Mouse (Mus musculus) neural tube, embryonic 12.5 days (tissue): ENCODE measurements around the gene Pvr. TPM values are rescaled to one million over a fixed set of nuclear protein-coding genes. Genes with fewer than 3 reads are reported as not detected.
"Not testable (repeated sequence)": the region's sequence is repeated elsewhere in the genome, so short reads cannot be mapped to it uniquely, and the experiment has no call there.

Experiments used
- ATAC-seq: fragments of 200-750 bp; cut with Nextera tagmentation; 2 replicates; pipeline ENCODE4 v1.8.0; 2017; ENCODE audit warnings: low read depth, mild to moderate bottlenecking, moderate TSS enrichment, moderate library complexity; ENCODE audit not compliant: low FRiP score
- H3K27ac ChIP-seq: fragments of 300-500 bp; sonication (generic); 2 replicates; pipeline ENCODE4 v1.5.1; 2016
- H3K27me3 ChIP-seq: fragments of 300-500 bp; sonication (generic); replicated peaks from 2 replicates; pipeline ENCODE4 v1.6.1; 2016; ENCODE audit warnings: mild to moderate bottlenecking
- H3K36me3 ChIP-seq: fragments of 300-500 bp; sonication (generic); 2 replicates; pipeline ENCODE4 v1.6.1; 2016; ENCODE audit warnings: mild to moderate bottlenecking
- H3K4me1 ChIP-seq: fragments of 300-500 bp; sonication (generic); 2 replicates; pipeline ENCODE4 v1.6.1; 2016
- H3K4me2 ChIP-seq: fragments of 300-500 bp; sonication (generic); replicated peaks from 2 replicates; pipeline ENCODE4 v1.6.1; 2016; ENCODE audit warnings: mild to moderate bottlenecking
- H3K4me3 ChIP-seq: fragments of 300-500 bp; sonication (generic); 2 replicates; pipeline ENCODE4 v1.5.1; 2016
- H3K9ac ChIP-seq: fragments of 300-500 bp; sonication (generic); 2 replicates; pipeline ENCODE4 v1.6.1; 2016; ENCODE audit warnings: mild to moderate bottlenecking
- H3K9me3 ChIP-seq: fragments of 300-500 bp; sonication (generic); 2 replicates; pipeline ENCODE4 v1.6.1; 2016; ENCODE audit warnings: mild to moderate bottlenecking
- WGBS: fragments of 180-500 bp; shearing (Covaris S2); methylation state at CpG from one replicate; pipeline ENCODE4 v1.1.7; 2016; 5-methylcytosine and 5-hydroxymethylcytosine counted together
- polyA plus RNA-seq: library from polyadenylated mRNA; unstranded; fragments of >200 nt; fragmentation: Nextera tagmentation; extraction: Ambion mirVana; gene quantifications from 2 replicates; pipeline ENCODE4 v1.2.1, GENCODE M21; 2016

Pvr gene
- polyA plus RNA-seq, 1 experiment from 2014 or later, result 5.9 TPM

GRCm38 (mm10) chr7:19930481-19930880 lies 9.5 kb upstream of the Pvr start:
- not testable (repeated sequence) for H3K4me1 ChIP-seq, H3K4me2 ChIP-seq, ATAC-seq, H3K9ac ChIP-seq, H3K27ac ChIP-seq, H3K4me3 ChIP-seq, H3K27me3 ChIP-seq, H3K9me3 ChIP-seq, H3K36me3 ChIP-seq
- 81% methylated on average over 6 of the region's 6 CpGs for WGBS

- Histone ChIP-seq H3K4me1 (peaks cover 4% of the 10 kb centered on the region; the same call in 1 of the 2 replicates), H3K36me3 (no peaks in the 10 kb centered on the region), H3K9me3 (no peaks in the 10 kb centered on the region), H3K4me3 (no peak overlapping the region), H3K9ac (no peak overlapping the region), H3K4me2 (no peak overlapping the region), H3K27ac (no peak overlapping the region), H3K27me3 (no peaks in the 10 kb centered on the region)
- ATAC-seq, result no peak
- WGBS, result 51% methylated on average over 5 of the region's 5 CpGs
Measured at GRCm38 (mm10) chr7:19928486-19928885, 7.5 kb upstream of the Pvr start.

- Histone ChIP-seq H3K9me3 (no peaks in the 10 kb centered on the region), H3K27me3 (no peaks in the 10 kb centered on the region), H3K36me3 (no peaks in the 10 kb centered on the region), H3K4me2 (no peak overlapping the region), H3K9ac (no peak overlapping the region), H3K4me3 (no peak overlapping the region), H3K27ac (no peak overlapping the region), H3K4me1 (no peaks in the 10 kb centered on the region)
- no peak for ATAC-seq
- WGBS, result 77% methylated on average over 2 of the region's 2 CpGs
Measured at GRCm38 (mm10) chr7:19926849-19927480, 6.0 kb upstream of the Pvr start.

- H3K27me3 ChIP-seq, result no peaks in the 10 kb centered on the region
- H3K36me3 ChIP-seq, result no peaks in the 10 kb centered on the region
- no peak overlapping the region for H3K9ac ChIP-seq
- no peaks in the 10 kb centered on the region for H3K9me3 ChIP-seq
- no peak overlapping the region for H3K4me3 ChIP-seq
- H3K4me2 ChIP-seq, result no peak overlapping the region
- no peak overlapping the region for H3K27ac ChIP-seq
- no peaks in the 10 kb centered on the region for H3K4me1 ChIP-seq
- WGBS, result 79% methylated on average over 1 of the region's 1 CpGs
- ATAC-seq, result no peak
Measured at GRCm38 (mm10) chr7:19925376-19925775, 4.4 kb upstream of the Pvr start.

GRCm38 (mm10) chr7:19923797-19924196 lies 2.8 kb upstream of the Pvr start:
- Histone ChIP-seq H3K4me2 (no peak overlapping the region; the same call in 1 of the 2 replicates), H3K4me3 (no peak overlapping the region), H3K4me1 (no peaks in the 10 kb centered on the region; the same call in 1 of the 2 replicates), H3K27me3 (no peaks in the 10 kb centered on the region), H3K36me3 (no peaks in the 10 kb centered on the region), H3K9ac (no peak overlapping the region), H3K27ac (no peak overlapping the region), H3K9me3 (no peaks in the 10 kb centered on the region)
- ATAC-seq, result no peak
- 10% methylated on average over 12 of the region's 15 CpGs for WGBS

- Histone ChIP-seq H3K4me1 (no peaks in the 10 kb centered on the region; the same call in 1 of the 2 replicates), H3K4me3 (no peak overlapping the region), H3K27ac (no peak overlapping the region), H3K9me3 (no peaks in the 10 kb centered on the region), H3K9ac (no peak overlapping the region), H3K27me3 (no peaks in the 10 kb centered on the region), H3K4me2 (no peak overlapping the region), H3K36me3 (no peaks in the 10 kb centered on the region)
- WGBS, result 48% methylated on average over 2 of the region's 2 CpGs
- ATAC-seq, result no peak
Measured at GRCm38 (mm10) chr7:19923354-19923753, 2.4 kb upstream of the Pvr start.

GRCm38 (mm10) chr7:19920166-19920505 lies 824 bp downstream of the Pvr start:
- 40% methylated on average over 4 of the region's 4 CpGs for WGBS
- H3K36me3 ChIP-seq, result peaks cover 10% of the 10 kb centered on the region; the same call in 1 of the 2 replicates
- H3K27ac ChIP-seq, result no peak overlapping the region
- H3K9me3 ChIP-seq, result no peaks in the 10 kb centered on the region
- H3K4me3 ChIP-seq, result peak overlapping the region; percentile 56
- H3K27me3 ChIP-seq, result no peaks in the 10 kb centered on the region
- H3K9ac ChIP-seq, result peak overlapping the region; percentile 67
- peak overlapping the region; percentile 68 for H3K4me2 ChIP-seq
- no peaks in the 10 kb centered on the region; the same call in 1 of the 2 replicates for H3K4me1 ChIP-seq
- peak; percentile 51; the same call in 1 of the 2 replicates for ATAC-seq

- Histone ChIP-seq H3K4me3 (no peak overlapping the region), H3K27me3 (no peaks in the 10 kb centered on the region), H3K4me2 (no peak overlapping the region), H3K27ac (no peak overlapping the region), H3K36me3 (peaks cover 10% of the 10 kb centered on the region; the same call in 1 of the 2 replicates), H3K9ac (no peak overlapping the region), H3K9me3 (no peaks in the 10 kb centered on the region), H3K4me1 (no peaks in the 10 kb centered on the region)
- no peak for ATAC-seq
- 87% methylated on average over 7 of the region's 7 CpGs for WGBS
Measured at GRCm38 (mm10) chr7:19914558-19914957, 6.4 kb downstream of the Pvr start.

- no peak for ATAC-seq
- 90% methylated on average over 23 of the region's 23 CpGs for WGBS
Measured at GRCm38 (mm10) chr7:19911695-19912524, 9.1 kb downstream of the Pvr start.

GRCm38 (mm10) chr7:19911292-19911658 lies 9.7 kb downstream of the Pvr start:
- Histone ChIP-seq H3K9me3 (peaks cover 6% of the 10 kb centered on the region; the same call in 1 of the 2 replicates), H3K27me3 (no peaks in the 10 kb centered on the region), H3K9ac (no peak overlapping the region), H3K4me3 (no peak overlapping the region), H3K4me1 (no peaks in the 10 kb centered on the region), H3K36me3 (peaks cover 18% of the 10 kb centered on the region; the same call in 1 of the 2 replicates), H3K27ac (no peak overlapping the region), H3K4me2 (no peak overlapping the region)
- peak; percentile 52 for ATAC-seq
- WGBS, result 94% methylated on average over 6 of the region's 6 CpGs

More at GRCm38 (mm10) chr7:19911695-19912524, 9.1 kb downstream of the Pvr start:
- no peak overlapping the region for H3K4me3 ChIP-seq
- H3K4me2 ChIP-seq, result no peak overlapping the region
- H3K9me3 ChIP-seq, result peaks cover 1% of the 10 kb centered on the region; the same call in 1 of the 2 replicates
- no peak overlapping the region for H3K27ac ChIP-seq
- H3K4me1 ChIP-seq, result no peaks in the 10 kb centered on the region
- H3K27me3 ChIP-seq, result no peaks in the 10 kb centered on the region
- no peak overlapping the region for H3K9ac ChIP-seq
- H3K36me3 ChIP-seq, result peaks cover 18% of the 10 kb centered on the region; the same call in 1 of the 2 replicates

- ATAC-seq, result peak; percentile 80
- no peak overlapping the region for H3K4me2 ChIP-seq
- no peak overlapping the region for H3K4me3 ChIP-seq
- 51% methylated on average over 21 of the region's 21 CpGs for WGBS
- no peak overlapping the region for H3K9ac ChIP-seq
- peaks cover 6% of the 10 kb centered on the region; the same call in 1 of the 2 replicates for H3K9me3 ChIP-seq
- H3K27ac ChIP-seq, result no peak overlapping the region
- H3K36me3 ChIP-seq, result peaks cover 13% of the 10 kb centered on the region; the same call in 1 of the 2 replicates
- no peaks in the 10 kb centered on the region for H3K4me1 ChIP-seq
- H3K27me3 ChIP-seq, result no peaks in the 10 kb centered on the region
Measured at GRCm38 (mm10) chr7:19910421-19911291, 10.3 kb downstream of the Pvr start.

GRCm38 (mm10) chr7:19889881-19890280 lies 31.1 kb downstream of the Pvr start:
- ATAC-seq, result no peak
- Histone ChIP-seq H3K27me3 (no peaks in the 10 kb centered on the region), H3K27ac (no peak overlapping the region), H3K36me3 (no peaks in the 10 kb centered on the region), H3K9ac (no peak overlapping the region), H3K4me2 (no peak overlapping the region), H3K4me1 (no peaks in the 10 kb centered on the region), H3K4me3 (no peak overlapping the region), H3K9me3 (no peaks in the 10 kb centered on the region)
- 48% methylated on average over 8 of the region's 8 CpGs for WGBS
